Mouse (Mus musculus) layer of hippocampus, adult 18-20 months (tissue): ENCODE measurements around the gene ccdc198. TPM values are rescaled to one million over a fixed set of nuclear protein-coding genes. Genes with fewer than 3 reads are reported as not detected.

ENCODE experiments used
- DNase-seq, 2 experiments: peaks; one replicate each; pipeline ENCODE4 v3.0.0; 2022; ENCODE audit warnings: low spot score in 2 of 2
- total RNA-seq, 2 experiments: library from RNA; stranded (reverse); gene quantifications; 2 replicates each; pipeline ENCODE4 v1.2.3; 2021

The ccdc198 gene
- total RNA-seq, 2 experiments from 2014 or later = not detected

GRCm38 (mm10) chr14:49201073-49201778 is 44.0 kb downstream of the ccdc198 start:
- DNase-seq = no peak

DNA sequence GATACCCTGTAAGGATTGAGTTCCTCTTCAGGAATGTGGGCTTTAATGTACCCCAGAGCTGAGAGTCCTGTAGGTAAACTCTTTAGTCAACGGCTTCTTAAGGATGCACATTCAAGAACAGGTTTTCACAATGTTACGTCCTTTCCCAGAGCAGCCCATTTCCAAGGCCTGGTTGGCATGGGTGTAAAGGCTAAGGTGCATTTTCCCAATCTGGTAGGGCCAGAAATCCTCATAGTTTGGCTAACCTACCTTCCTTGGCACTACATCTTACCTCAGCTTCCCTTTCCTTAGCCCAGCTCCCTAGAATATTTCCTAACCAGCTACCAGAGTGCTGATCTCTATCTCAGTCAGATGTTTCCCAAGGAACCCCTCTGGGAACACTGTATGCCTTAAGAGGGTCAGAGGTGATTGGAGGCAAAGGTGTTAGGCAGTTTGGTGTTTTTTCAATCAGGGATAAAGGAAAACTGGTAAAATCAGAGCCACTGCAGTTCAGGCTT is 48.2 kb downstream of the ccdc198 start:
- no peak for DNase-seq

DNA sequence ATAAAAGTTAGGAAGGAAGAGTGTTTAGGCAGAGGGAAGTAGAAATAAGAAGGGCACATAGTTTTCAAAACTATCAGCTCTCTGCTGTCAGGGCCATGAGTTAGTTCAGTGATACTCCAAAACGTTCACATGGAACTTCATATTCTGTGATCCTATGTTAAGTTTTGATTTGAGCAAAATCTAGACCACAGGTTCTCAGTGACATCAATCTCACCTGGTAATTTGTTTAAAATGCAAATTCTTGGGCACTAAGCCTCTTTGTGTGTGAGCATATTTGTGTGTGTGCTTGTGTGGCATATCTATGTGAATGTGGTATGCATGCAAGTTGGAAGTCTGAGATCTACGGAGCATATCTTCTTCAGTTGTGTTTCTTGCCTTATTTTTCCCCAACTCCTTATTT is 59.0 kb downstream of the ccdc198 start:
- no peak for DNase-seq

DNA sequence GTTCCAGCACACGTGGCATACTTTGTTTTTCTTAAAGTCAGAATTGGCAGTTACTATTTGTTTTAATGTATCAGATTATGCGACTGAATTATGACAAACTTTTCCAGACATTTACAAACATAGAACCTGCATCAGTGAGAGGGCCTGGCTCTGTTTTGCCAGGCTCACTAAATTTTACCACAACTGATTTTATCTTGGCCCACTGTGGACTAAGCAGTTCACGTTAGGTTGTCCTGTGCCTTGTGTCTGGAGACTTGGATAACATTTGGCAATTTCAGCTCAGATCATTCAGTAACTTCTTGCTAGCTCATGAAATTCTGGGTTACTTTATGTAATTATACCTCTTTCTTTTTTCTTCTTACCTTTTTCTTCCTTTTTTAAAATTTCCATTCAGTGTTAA is 65.5 kb downstream of the ccdc198 start:
- no peak for DNase-seq

DNA sequence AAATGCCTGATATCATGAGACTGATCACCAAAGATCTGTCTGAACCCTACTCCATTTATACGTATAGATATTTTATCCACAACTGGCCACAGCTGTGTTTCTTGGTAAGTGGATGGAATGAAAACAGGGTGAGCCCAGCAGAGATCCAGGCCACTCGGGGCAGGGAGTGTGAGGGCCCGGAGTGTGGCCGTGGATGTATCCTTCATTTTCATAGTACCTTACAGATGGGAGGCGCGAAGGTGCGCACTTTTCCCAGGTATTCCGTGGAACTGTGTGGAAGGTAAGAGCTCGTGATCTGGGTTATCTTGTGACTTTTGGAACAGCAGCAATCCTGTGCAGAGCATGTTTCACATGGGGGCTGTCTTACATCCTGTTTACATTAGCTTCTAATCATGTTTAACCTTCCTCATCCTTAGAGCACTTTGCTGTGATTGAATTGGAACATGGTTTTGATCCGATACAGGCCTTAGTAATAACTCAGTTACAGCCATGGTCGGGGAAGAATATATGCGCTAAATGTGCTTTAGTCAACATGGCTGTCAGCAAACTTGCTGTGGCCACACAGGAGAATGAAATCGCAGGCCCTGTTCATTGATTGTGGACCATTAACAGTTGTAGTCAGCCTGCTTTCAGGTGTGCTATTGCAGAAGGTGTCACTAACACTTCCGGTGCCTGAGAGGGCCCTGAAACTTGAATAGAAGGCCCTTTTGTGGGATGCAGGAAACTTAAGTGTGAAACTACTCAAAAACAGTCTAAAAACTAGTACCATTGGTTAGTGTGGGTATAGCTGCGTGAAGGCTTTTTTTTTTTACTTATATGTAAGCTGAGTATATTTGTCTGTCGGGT is 71.8 kb downstream of the ccdc198 start:
- DNase-seq = no peak

- DNase-seq = peak; percentile 49 to 54
Observed at GRCm38 (mm10) chr14:49172582-49172988, 72.7 kb downstream of the ccdc198 start.

- peak; percentile 93 to 96 for DNase-seq
Observed at GRCm38 (mm10) chr14:49171867-49172581, 73.2 kb downstream of the ccdc198 start, which contains the start of gene Naa30. Gene Naa30 (plus strand): TSS chr14:49172226.

DNA sequence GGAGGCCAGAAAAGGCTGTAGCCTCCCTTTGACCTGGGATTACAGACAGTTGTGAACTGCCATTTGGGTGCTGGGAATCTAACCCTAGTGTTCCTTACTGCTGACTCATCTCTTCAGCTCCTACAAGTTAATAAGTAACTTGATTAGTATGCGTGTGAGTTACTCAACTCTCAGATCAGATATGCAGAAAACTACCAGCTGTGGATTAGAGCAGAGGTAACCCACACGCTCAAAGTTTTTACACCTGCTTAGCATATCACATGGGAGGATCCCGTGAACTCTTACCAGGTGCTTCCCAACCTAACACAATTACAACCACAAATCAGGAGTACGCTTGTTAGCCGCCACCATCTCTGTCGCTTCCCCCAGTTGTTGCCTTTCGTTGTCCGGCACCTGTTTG is 74.0 kb downstream of the ccdc198 start:
- DNase-seq = no peak

Other genes with a start within 250 kb of the ccdc198 start
- gene Ap5m1, start 179.4 kb downstream of the ccdc198 start, total RNA-seq = 10 to 100 TPM; 19.4 to 19.9 TPM
- gene Exoc5, start 178.8 kb downstream of the ccdc198 start, total RNA-seq = 10 to 100 TPM; 50.0 to 51.4 TPM
- 10 to 100 TPM; 35.8 to 36.1 TPM for gene Naa30, start 73.2 kb downstream of the ccdc198 start, total RNA-seq